Mouse (Mus musculus) forebrain, embryonic 13.5 days (tissue): Measurements from ENCODE around the gene Orai1. TPM values are rescaled to one million over a fixed set of nuclear protein-coding genes. Genes with fewer than 3 reads are reported as not detected.
"Not testable (repeated sequence)": the region's sequence is repeated elsewhere in the genome, so short reads cannot be mapped to it uniquely, and the experiment has no call there.

Source experiments
- ATAC-seq: fragments of 200-750 bp; cut with Nextera tagmentation; 2 replicates; pipeline ENCODE4 v1.8.0; 2017
- H3K27ac ChIP-seq: fragments of 300-500 bp; sonication (generic); 2 replicates; pipeline ENCODE4 v1.5.1; 2015; ENCODE audit warnings: inconsistent platforms, mild to moderate bottlenecking, moderate library complexity
- H3K27me3 ChIP-seq: fragments of 300-500 bp; sonication (generic); 2 replicates; pipeline ENCODE4 v1.6.1; 2015; ENCODE audit warnings: mild to moderate bottlenecking, inconsistent platforms
- H3K36me3 ChIP-seq: fragments of 300-500 bp; sonication (generic); 2 replicates; pipeline ENCODE4 v1.6.1; 2015; ENCODE audit warnings: mild to moderate bottlenecking, inconsistent platforms; ENCODE audit not compliant: poor library complexity, severe bottlenecking
- H3K4me1 ChIP-seq: fragments of 300-500 bp; sonication (generic); 2 replicates; pipeline ENCODE4 v1.6.1; 2015; ENCODE audit warnings: inconsistent platforms
- H3K4me2 ChIP-seq: fragments of 300-500 bp; sonication (generic); 2 replicates; pipeline ENCODE4 v1.6.1; 2015; ENCODE audit warnings: inconsistent platforms, mild to moderate bottlenecking, moderate library complexity
- H3K4me3 ChIP-seq: fragments of 300-500 bp; sonication (generic); 2 replicates; pipeline ENCODE4 v1.5.1; 2015; ENCODE audit warnings: mild to moderate bottlenecking, inconsistent platforms
- H3K9ac ChIP-seq: fragments of 300-500 bp; sonication (generic); 2 replicates; pipeline ENCODE4 v1.6.1; 2015; ENCODE audit warnings: mild to moderate bottlenecking, inconsistent platforms
- H3K9me3 ChIP-seq: fragments of 300-500 bp; sonication (generic); replicated peaks from 2 replicates; pipeline ENCODE4 v1.6.1; 2016; ENCODE audit warnings: inconsistent platforms
- WGBS: fragments of 180-500 bp; shearing (Covaris S2); methylation state at CpG from one replicate; pipeline ENCODE4 v1.1.7; 2015; 5-methylcytosine and 5-hydroxymethylcytosine counted together
- polyA plus RNA-seq: library from polyadenylated mRNA; unstranded; fragments of >200 nt; fragmentation: Nextera tagmentation; extraction: Ambion mirVana; gene quantifications from 2 replicates; pipeline ENCODE4 v1.2.1, GENCODE M21; 2015

Orai1 gene
- polyA plus RNA-seq, 1 experiment from 2014 or later = 10.8 TPM

- Histone ChIP-seq H3K4me3 (no peak overlapping the region), H3K9ac (peak overlapping the region; percentile 0; the same call in 1 of the 2 replicates), H3K9me3 (no peaks in the 10 kb centered on the region), H3K27me3 (no peaks in the 10 kb centered on the region), H3K4me1 (0 out of 2 replicates have a peak, but pooled peaks cover 4% of the 10 kb centered on the region), H3K27ac (no peak overlapping the region), H3K36me3 (no peaks in the 10 kb centered on the region), H3K4me2 (no peak overlapping the region)
- 42% methylated on average over 14 of the region's 14 CpGs for WGBS
- ATAC-seq = no peak
Measured at GRCm38 (mm10) chr5:123059757-123060520, 45.1 kb downstream of the Orai1 start.

DNA sequence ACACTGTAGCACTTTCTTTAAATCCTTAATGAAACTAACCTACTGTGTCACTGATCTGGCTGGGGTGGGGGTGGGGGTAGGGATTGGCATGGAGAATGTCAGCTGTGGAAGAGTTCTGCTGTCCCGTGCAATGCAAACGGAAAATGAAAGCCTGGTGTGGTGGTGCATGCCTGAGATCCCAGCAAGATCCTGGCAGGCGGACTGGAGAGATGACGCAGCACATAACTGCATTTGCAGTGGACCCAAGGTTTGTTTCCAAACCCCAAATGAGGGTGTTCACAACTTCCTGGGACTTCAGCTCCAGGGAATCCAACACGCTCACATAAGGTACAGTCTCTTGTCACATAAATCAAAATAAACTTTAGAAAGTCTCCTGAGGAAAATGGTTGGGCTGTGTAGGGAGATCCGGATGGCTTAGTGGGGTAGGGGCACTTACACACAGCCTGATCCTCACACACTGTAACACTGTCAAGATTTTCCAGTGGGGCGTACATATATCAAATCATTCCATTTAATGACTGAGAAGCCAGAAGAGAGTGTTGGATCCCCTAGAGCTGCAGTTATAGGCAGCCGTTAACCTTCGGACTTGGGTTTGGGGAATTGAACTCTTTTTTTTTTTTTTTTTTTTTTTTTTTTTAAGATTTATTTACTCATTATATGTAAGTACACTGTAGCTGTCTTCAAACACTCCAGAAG, 46.0 kb downstream of the Orai1 start:
- no peak overlapping the region for H3K27ac ChIP-seq
- no peaks in the 10 kb centered on the region for H3K27me3 ChIP-seq
- no peak overlapping the region for H3K4me3 ChIP-seq
- 85% methylated on average over 9 of the region's 9 CpGs for WGBS
- no peaks in the 10 kb centered on the region for H3K9me3 ChIP-seq
- H3K36me3 ChIP-seq = no peaks in the 10 kb centered on the region
- H3K9ac ChIP-seq = peak overlapping the region; percentile 0; the same call in 1 of the 2 replicates
- H3K4me1 ChIP-seq = 0 out of 2 replicates have a peak, but pooled peaks cover 4% of the 10 kb centered on the region
- no peak overlapping the region for H3K4me2 ChIP-seq
- ATAC-seq = no peak

- 83% methylated on average over 6 of the region's 6 CpGs for WGBS
Measured at GRCm38 (mm10) chr5:123061402-123061749, 46.5 kb downstream of the Orai1 start.

DNA sequence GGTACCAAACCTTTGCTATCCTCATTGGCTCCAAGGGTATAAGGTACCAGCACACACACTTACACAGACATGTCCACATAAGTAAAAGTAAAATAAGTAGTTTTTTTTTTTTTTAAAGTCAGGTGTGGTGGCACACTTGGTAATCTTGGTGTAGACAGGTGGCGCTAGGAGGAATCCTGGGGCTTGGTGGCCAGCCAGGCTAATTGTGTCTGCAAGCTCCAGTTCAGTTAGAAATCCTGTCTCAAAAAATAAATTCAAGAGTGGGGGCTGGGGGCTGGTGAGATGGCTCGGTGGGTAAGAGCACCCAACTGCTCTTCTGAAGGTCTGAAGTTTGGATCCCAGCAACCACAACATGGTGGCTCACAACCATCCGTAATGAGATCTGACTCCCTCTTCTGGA, 48.3 kb downstream of the Orai1 start:
- no peak overlapping the region for H3K4me2 ChIP-seq
- no peak for ATAC-seq
- 0 out of 2 replicates have a peak, but pooled peaks cover 4% of the 10 kb centered on the region for H3K4me1 ChIP-seq
- no peaks in the 10 kb centered on the region for H3K9me3 ChIP-seq
- H3K36me3 ChIP-seq = no peaks in the 10 kb centered on the region
- no peak overlapping the region for H3K4me3 ChIP-seq
- WGBS = 90% methylated on average over 3 of the region's 3 CpGs
- no peak overlapping the region for H3K27ac ChIP-seq
- no peak overlapping the region for H3K9ac ChIP-seq
- H3K27me3 ChIP-seq = no peaks in the 10 kb centered on the region

More at GRCm38 (mm10) chr5:123061402-123061749, 46.5 kb downstream of the Orai1 start:
- not testable (repeated sequence) for H3K27ac ChIP-seq, ATAC-seq, H3K36me3 ChIP-seq, H3K4me2 ChIP-seq, H3K4me1 ChIP-seq, H3K27me3 ChIP-seq, H3K9ac ChIP-seq, H3K9me3 ChIP-seq, H3K4me3 ChIP-seq

DNA sequence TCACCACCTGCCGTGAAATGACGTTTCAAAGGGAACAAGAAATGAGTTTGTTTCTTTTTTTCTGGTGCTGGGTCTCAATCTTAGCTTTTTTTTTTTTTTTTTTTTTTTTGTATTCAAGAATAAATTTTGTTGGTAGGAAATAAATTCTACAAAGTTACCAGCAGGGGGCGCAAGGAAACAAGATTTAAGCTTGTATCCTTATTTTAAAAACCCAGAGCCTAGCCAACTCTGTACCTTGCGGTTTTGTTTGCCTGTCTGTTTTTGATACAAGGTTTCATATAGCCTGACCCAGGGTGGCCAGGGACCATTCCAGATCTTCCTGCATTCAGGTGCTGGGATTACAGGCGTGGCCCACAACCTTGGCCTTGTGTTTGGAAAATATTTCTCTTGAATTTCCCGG, 49.3 kb downstream of the Orai1 start:
- H3K36me3 ChIP-seq = no peaks in the 10 kb centered on the region
- H3K4me3 ChIP-seq = no peak overlapping the region
- no peaks in the 10 kb centered on the region for H3K4me1 ChIP-seq
- no peak overlapping the region for H3K4me2 ChIP-seq
- no peaks in the 10 kb centered on the region for H3K9me3 ChIP-seq
- no peak; the same call in 1 of the 2 replicates for ATAC-seq
- WGBS = 27% methylated on average over 6 of the region's 6 CpGs
- no peak overlapping the region for H3K27ac ChIP-seq
- H3K27me3 ChIP-seq = no peaks in the 10 kb centered on the region
- no peak overlapping the region for H3K9ac ChIP-seq

DNA sequence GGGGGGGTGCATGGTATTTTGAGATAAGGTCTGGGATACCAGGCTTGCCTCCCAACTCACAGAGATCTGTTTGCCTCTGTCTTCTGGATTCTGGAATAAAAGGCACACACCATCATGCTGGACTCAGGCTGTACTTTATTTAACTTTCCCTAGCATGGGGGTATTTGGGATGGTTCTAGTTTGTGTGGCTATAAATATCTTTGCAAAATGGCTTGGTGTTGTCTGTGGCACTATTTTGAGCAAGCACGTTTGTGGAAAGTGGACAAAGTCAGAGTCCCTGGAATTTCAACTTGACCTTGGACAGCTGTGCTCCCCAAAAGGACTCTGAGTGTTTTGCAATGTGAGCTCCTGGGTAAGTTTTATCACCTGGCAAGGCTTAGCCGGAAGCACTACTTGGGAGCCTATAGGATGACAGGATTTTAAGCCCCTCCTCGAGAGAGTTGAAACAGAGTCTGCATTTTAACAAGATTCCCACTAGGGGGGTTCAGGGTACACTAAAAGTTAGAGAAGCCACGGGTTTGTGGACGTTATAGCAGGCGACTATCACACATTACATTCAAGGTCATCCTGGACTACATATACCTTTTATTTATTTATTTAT, 52.6 kb downstream of the Orai1 start:
- 33% methylated on average over 6 of the region's 6 CpGs for WGBS
- Histone ChIP-seq H3K27me3 (no peaks in the 10 kb centered on the region), H3K27ac (no peak overlapping the region), H3K4me3 (no peak overlapping the region), H3K36me3 (no peaks in the 10 kb centered on the region), H3K9ac (no peak overlapping the region), H3K4me2 (no peak overlapping the region), H3K9me3 (no peaks in the 10 kb centered on the region), H3K4me1 (no peaks in the 10 kb centered on the region)
- ATAC-seq = no peak

- no peak for ATAC-seq
- H3K9ac ChIP-seq = no peak within 1 kb of the TSS
- H3K27me3 ChIP-seq = no peaks in the 10 kb centered on the region
- H3K36me3 ChIP-seq = no peaks in the 10 kb centered on the region
- no peak within 1 kb of the TSS for H3K4me3 ChIP-seq
- H3K9me3 ChIP-seq = no peaks in the 10 kb centered on the region
- no peaks in the 10 kb centered on the region for H3K4me1 ChIP-seq
- H3K27ac ChIP-seq = no peak within 1 kb of the TSS
- no peak within 1 kb of the TSS for H3K4me2 ChIP-seq
- WGBS = 91% methylated on average over 12 of the region's 12 CpGs
Measured at GRCm38 (mm10) chr5:123068115-123068514, 53.2 kb downstream of the Orai1 start, which contains the start of gene Tmem120b. TSS of gene Tmem120b (plus strand) at chr5:123068415.

DNA sequence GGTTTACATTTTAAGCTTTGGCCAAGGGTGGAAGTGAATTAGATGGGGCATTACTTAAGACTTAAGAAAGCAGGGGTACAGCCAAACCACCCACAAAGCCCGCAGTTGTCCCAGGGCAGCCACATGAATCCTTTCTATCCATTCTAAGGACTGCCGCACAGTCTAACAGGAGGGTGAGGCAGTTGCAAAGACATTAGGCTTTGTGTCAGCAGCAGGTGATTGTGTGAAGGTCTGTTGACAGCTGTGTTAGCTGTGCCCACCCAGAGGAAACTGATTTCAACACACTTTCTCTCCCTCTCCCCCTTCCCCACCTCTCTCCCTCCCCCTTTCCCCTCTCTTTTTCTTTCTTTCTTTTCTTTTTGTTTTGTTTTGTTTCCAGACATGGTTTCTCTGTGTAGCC, 53.8 kb downstream of the Orai1 start:
- H3K27ac ChIP-seq = no peak overlapping the region
- WGBS = 93% methylated on average over 2 of the region's 2 CpGs
- no peaks in the 10 kb centered on the region for H3K36me3 ChIP-seq
- no peak overlapping the region for H3K4me3 ChIP-seq
- H3K4me1 ChIP-seq = no peaks in the 10 kb centered on the region
- H3K4me2 ChIP-seq = no peak overlapping the region
- no peak for ATAC-seq
- H3K9ac ChIP-seq = no peak overlapping the region
- no peaks in the 10 kb centered on the region for H3K9me3 ChIP-seq
- H3K27me3 ChIP-seq = no peaks in the 10 kb centered on the region

GRCm38 (mm10) chr5:123075576-123076418, 60.9 kb downstream of the Orai1 start:
- ATAC-seq = peak; percentile 95

DNA sequence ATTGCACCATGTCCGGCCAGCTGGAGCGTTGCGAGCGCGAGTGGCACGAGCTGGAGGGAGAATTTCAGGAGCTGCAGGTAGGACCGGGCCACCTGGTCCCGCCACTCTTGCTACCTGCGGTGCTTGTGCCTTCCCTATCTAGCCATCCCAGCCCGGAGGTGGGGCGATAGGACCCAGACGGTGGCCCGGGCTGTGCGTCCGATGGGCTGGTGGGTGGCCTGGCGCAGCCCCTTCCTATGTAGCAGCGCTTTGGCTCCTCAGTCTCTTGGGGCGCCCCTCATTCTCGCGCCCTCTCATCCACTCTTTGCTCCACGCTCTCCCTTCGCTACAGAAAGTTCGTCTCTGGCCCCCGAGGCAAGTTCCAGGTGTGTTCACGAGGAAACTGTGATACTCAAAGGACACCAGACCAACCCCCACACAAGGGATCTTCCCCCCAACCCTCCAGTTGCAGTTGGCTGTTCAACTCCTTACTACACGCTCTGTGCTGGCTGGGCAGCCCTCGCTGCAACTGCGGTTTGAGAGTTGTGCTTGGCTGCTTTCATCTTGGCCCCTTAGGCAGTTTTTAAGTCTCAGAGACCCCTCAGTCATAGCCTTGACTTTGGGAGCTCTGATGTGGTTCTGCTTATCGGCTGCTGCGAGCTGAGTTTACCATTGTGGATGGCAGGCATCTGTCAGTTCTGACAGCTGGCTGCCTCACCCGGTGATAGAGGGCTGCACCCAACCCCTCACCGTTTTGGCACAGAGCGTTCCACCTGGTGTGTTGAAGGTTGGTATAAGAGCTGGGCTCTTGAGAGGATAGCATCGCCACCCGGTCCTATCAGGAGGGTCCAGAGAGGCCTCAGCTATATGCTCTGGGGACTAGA, 61.8 kb downstream of the Orai1 start:
- Histone ChIP-seq H3K9ac (peak overlapping the region; percentile 79), H3K27ac (no peak overlapping the region), H3K4me2 (peak overlapping the region; percentile 98), H3K9me3 (no peaks in the 10 kb centered on the region; the same call in 1 of the 2 replicates), H3K4me1 (peaks cover 25% of the 10 kb centered on the region), H3K27me3 (peaks cover 3% of the 10 kb centered on the region; the same call in 1 of the 2 replicates), H3K4me3 (peak overlapping the region; percentile 70), H3K36me3 (no peaks in the 10 kb centered on the region)
- ATAC-seq = peak; percentile 76
- 4% methylated on average over 35 of the region's 35 CpGs for WGBS

More at GRCm38 (mm10) chr5:123075576-123076418, 60.9 kb downstream of the Orai1 start:
- Histone ChIP-seq H3K4me3 (peak overlapping the region; percentile 70), H3K36me3 (no peaks in the 10 kb centered on the region), H3K9ac (peak overlapping the region; percentile 79), H3K9me3 (no peaks in the 10 kb centered on the region; the same call in 1 of the 2 replicates), H3K27me3 (peaks cover 3% of the 10 kb centered on the region; the same call in 1 of the 2 replicates), H3K4me2 (peak overlapping the region; percentile 98), H3K27ac (no peak overlapping the region), H3K4me1 (peaks cover 25% of the 10 kb centered on the region)
- 9% methylated on average over 45 of the region's 45 CpGs for WGBS

DNA sequence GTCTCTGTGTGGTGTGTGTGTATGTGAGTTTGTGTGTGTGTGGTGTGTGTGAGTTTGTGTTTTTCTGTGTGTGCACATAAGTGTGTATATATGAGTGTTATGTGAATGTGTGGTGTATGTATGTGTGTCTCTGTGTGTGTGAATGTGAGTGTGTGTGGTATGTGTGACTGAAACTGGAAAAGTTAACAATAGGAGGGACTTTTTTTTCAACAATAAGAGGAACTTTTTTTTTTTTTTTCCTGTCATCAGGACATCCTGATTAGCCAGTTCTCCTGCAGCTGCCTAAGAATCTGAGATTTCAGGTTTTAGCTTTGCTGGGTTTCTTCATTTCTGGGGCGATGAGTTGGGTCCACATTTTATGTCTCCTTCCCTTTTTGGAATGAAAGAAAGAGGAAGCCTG, 64.7 kb downstream of the Orai1 start:
- H3K4me3 ChIP-seq = no peak overlapping the region
- no peaks in the 10 kb centered on the region; the same call in 1 of the 2 replicates for H3K9me3 ChIP-seq
- H3K9ac ChIP-seq = no peak overlapping the region
- 100% methylated on average over 1 of the region's 1 CpGs for WGBS
- peaks cover 25% of the 10 kb centered on the region for H3K4me1 ChIP-seq
- H3K4me2 ChIP-seq = no peak overlapping the region
- no peaks in the 10 kb centered on the region for H3K36me3 ChIP-seq
- no peak for ATAC-seq
- no peak overlapping the region for H3K27ac ChIP-seq
- peaks cover 3% of the 10 kb centered on the region; the same call in 1 of the 2 replicates for H3K27me3 ChIP-seq
